Mouse (Mus musculus): ENCODE measurements around the gene Sike1. TPM values are rescaled to one million over a fixed set of nuclear protein-coding genes. Genes with fewer than 3 reads are reported as not detected.

The Sike1 gene
- 10 to 100 TPM; 63.3 to 63.8 TPM for total RNA-seq (2021)
- long read RNA-seq, experiment 1, full-length matches to known transcripts, result 38 of 46 reads
- long read RNA-seq, experiment 1, partial matches to known transcripts, result 5 of 46 reads
- long read RNA-seq, experiment 1, other reads (novel, unspliced or antisense), result 3 of 46 reads
- long read RNA-seq, experiment 2, full-length matches to known transcripts, result 12 of 18 reads
- long read RNA-seq, experiment 2, partial matches to known transcripts, result 4 of 18 reads
- long read RNA-seq, experiment 2, other reads (novel, unspliced or antisense), result 2 of 18 reads

GRCm38 (mm10) chr3:102995605-102996321, at the start of gene Sike1:
Sike1 (plus strand) TSS chr3:102995708.
- DNase-seq, result peak; percentile 97 to 98

- no peak for DNase-seq
These were observed 49.2 kb upstream of the Sike1 start for GRCm38 (mm10) chr3:102946312-102946711.

- no peak for DNase-seq
These were observed 48.6 kb upstream of the Sike1 start for GRCm38 (mm10) chr3:102946861-102947260.

GRCm38 (mm10) chr3:102954476-102954875, 41.0 kb upstream of the Sike1 start:
- DNase-seq, result no peak

- no peak for DNase-seq
These were observed 40.4 kb upstream of the Sike1 start for GRCm38 (mm10) chr3:102955143-102955542.

- DNase-seq, result no peak
These were observed 39.9 kb upstream of the Sike1 start for GRCm38 (mm10) chr3:102955596-102955995.

GRCm38 (mm10) chr3:102964033-102964432, 31.5 kb upstream of the Sike1 start, which contains the start of gene Nr1h5:
Nr1h5 (minus strand) TSS chr3:102964133.
- DNase-seq, result no peak

- DNase-seq, result no peak
These were observed 25.4 kb upstream of the Sike1 start for GRCm38 (mm10) chr3:102970067-102970466.

- DNase-seq, result no peak
These were observed 25.0 kb upstream of the Sike1 start for GRCm38 (mm10) chr3:102970508-102970907.

GRCm38 (mm10) chr3:102976906-102977305, 18.6 kb upstream of the Sike1 start:
- DNase-seq, result no peak

GRCm38 (mm10) chr3:102979550-102980348, 15.8 kb upstream of the Sike1 start:
- DNase-seq, result no peak

GRCm38 (mm10) chr3:102980349-102980736, 15.2 kb upstream of the Sike1 start:
- DNase-seq, result no peak

- DNase-seq, result no peak
These were observed 4.5 kb upstream of the Sike1 start for GRCm38 (mm10) chr3:102991041-102991440.

- no peak for DNase-seq
These were observed 2.6 kb upstream of the Sike1 start for GRCm38 (mm10) chr3:102992936-102993335.

GRCm38 (mm10) chr3:102995233-102995604, 289 bp upstream of the Sike1 start:
- no peak for DNase-seq

- DNase-seq, result peak; percentile 35 to 46
These were observed 1.5 kb downstream of the Sike1 start for GRCm38 (mm10) chr3:102997036-102997435.

- DNase-seq, result no peak
These were observed 2.1 kb downstream of the Sike1 start for GRCm38 (mm10) chr3:102997591-102997990.

- no peak for DNase-seq
These were observed 6.1 kb downstream of the Sike1 start for GRCm38 (mm10) chr3:103001595-103001994.

- DNase-seq, result peak in 1 of 2 experiments; percentile 27
These were observed 21.8 kb downstream of the Sike1 start for GRCm38 (mm10) chr3:103017350-103017749.

GRCm38 (mm10) chr3:103019462-103019861, 24.0 kb downstream of the Sike1 start:
- peak; percentile 8 to 37 for DNase-seq

- DNase-seq, result peak; percentile 97 to 99
These were observed 24.9 kb downstream of the Sike1 start, which contains the start of gene Csde1 for GRCm38 (mm10) chr3:103020249-103020942. Csde1 (plus strand) TSS chr3:103020426.
